Mouse (Mus musculus) intestine, embryonic 14.5 days (tissue): ENCODE results near the gene Ppp1r9b. TPM values are rescaled to one million over a fixed set of nuclear protein-coding genes. Genes with fewer than 3 reads are reported as not detected.
"Not testable (repeated sequence)": the region's sequence is repeated elsewhere in the genome, so short reads cannot be mapped to it uniquely, and the experiment has no call there.

Source experiments
- ATAC-seq: fragments of 200-750 bp; cut with Nextera tagmentation; replicated peaks from 2 replicates; pipeline ENCODE4 v1.8.0; 2017; ENCODE audit warnings: low read depth, moderate number of reproducible peaks, moderate TSS enrichment, moderate library complexity; ENCODE audit not compliant: low FRiP score, low TSS enrichment
- DNase-seq: peaks from one replicate; pipeline ENCODE4 v3.0.0-alpha.2; 2018; ENCODE audit warnings: low spot score
- H3K27ac ChIP-seq: fragments of 300-500 bp; sonication (generic); 2 replicates; pipeline ENCODE4 v1.5.1; 2014; ENCODE audit warnings: low read depth, mild to moderate bottlenecking, control low read depth
- H3K27me3 ChIP-seq: fragments of 300-500 bp; sonication (generic); replicated peaks from 2 replicates; pipeline ENCODE4 v1.6.1; 2014; ENCODE audit warnings: low read length, control low read depth; ENCODE audit not compliant: control insufficient read depth, insufficient read depth
- H3K36me3 ChIP-seq: fragments of 300-500 bp; sonication (generic); 2 replicates; pipeline ENCODE4 v1.6.1; 2014; ENCODE audit warnings: low read length, control low read depth; ENCODE audit not compliant: control insufficient read depth, insufficient read depth
- H3K4me1 ChIP-seq: fragments of 300-500 bp; sonication (generic); replicated peaks from 2 replicates; pipeline ENCODE4 v1.6.1; 2014; ENCODE audit warnings: low read length, control low read depth, mixed read lengths; ENCODE audit not compliant: control insufficient read depth, insufficient read depth
- H3K4me2 ChIP-seq: fragments of 300-500 bp; sonication (generic); 2 replicates; pipeline ENCODE4 v1.6.1; 2014; ENCODE audit warnings: low read length
- H3K4me3 ChIP-seq: fragments of 300-500 bp; sonication (generic); 2 replicates; pipeline ENCODE4 v1.5.1; 2014; ENCODE audit warnings: low read depth, low read length, control low read depth, mixed read lengths
- H3K9ac ChIP-seq: fragments of 300-500 bp; sonication (generic); 2 replicates; pipeline ENCODE4 v1.6.1; 2014; ENCODE audit warnings: mild to moderate bottlenecking, low read length
- H3K9me3 ChIP-seq: fragments of 300-500 bp; sonication (generic); 2 replicates; pipeline ENCODE4 v1.6.1; 2016; ENCODE audit warnings: low read length, control low read depth; ENCODE audit not compliant: control insufficient read depth
- WGBS: fragments of 180-500 bp; shearing (Covaris S2); extraction: QIAGEN DNeasy Blood & Tissue Kit; methylation state at CpG from one replicate; pipeline ENCODE4 v1.1.7; 2014; 5-methylcytosine and 5-hydroxymethylcytosine counted together
- polyA plus RNA-seq: library from polyadenylated mRNA; unstranded; fragments of >200 nt; fragmentation: Nextera tagmentation; extraction: Ambion mirVana; gene quantifications from 2 replicates; pipeline ENCODE4 v1.2.1, GENCODE M21; 2014

The Ppp1r9b gene
- polyA plus RNA-seq, 1 experiment from 2014 or later, result 11.9 TPM

- Histone ChIP-seq H3K9ac (no peak overlapping the region), H3K27me3 (no peaks in the 10 kb centered on the region), H3K36me3 (peaks cover 21% of the 10 kb centered on the region), H3K27ac (no peak overlapping the region), H3K4me3 (no peak overlapping the region), H3K9me3 (no peaks in the 10 kb centered on the region), H3K4me1 (peaks cover 6% of the 10 kb centered on the region), H3K4me2 (no peak overlapping the region)
- DNase-seq (no peak), ATAC-seq (no peak)
- WGBS, result 78% methylated on average over 9 of the region's 9 CpGs
Measured at GRCm38 (mm10) chr11:94955103-94955502, 35.7 kb upstream of the Ppp1r9b start.

GRCm38 (mm10) chr11:94957693-94958064 lies 33.2 kb upstream of the Ppp1r9b start:
- ATAC-seq (no peak), DNase-seq (no peak)
- Histone ChIP-seq H3K4me2 (no peak overlapping the region), H3K27ac (no peak overlapping the region), H3K27me3 (no peaks in the 10 kb centered on the region), H3K36me3 (no peaks in the 10 kb centered on the region), H3K4me1 (peaks cover 6% of the 10 kb centered on the region), H3K4me3 (no peak overlapping the region), H3K9me3 (no peaks in the 10 kb centered on the region), H3K9ac (no peak overlapping the region)
- 86% methylated on average over 9 of the region's 9 CpGs for WGBS

- H3K4me2 ChIP-seq, result 0 out of 2 replicates have a peak overlapping the region, but pooled peaks have one; percentile 20
- no peaks in the 10 kb centered on the region for H3K36me3 ChIP-seq
- H3K9ac ChIP-seq, result no peak overlapping the region
- H3K27ac ChIP-seq, result no peak overlapping the region
- no peak for DNase-seq
- ATAC-seq, result peak; percentile 47
- 13% methylated on average over 8 of the region's 8 CpGs for WGBS
- H3K4me1 ChIP-seq, result peaks cover 6% of the 10 kb centered on the region
- no peaks in the 10 kb centered on the region for H3K9me3 ChIP-seq
- no peak overlapping the region for H3K4me3 ChIP-seq
- H3K27me3 ChIP-seq, result no peaks in the 10 kb centered on the region
Measured at GRCm38 (mm10) chr11:94958065-94958858, 32.6 kb upstream of the Ppp1r9b start.

- Histone ChIP-seq H3K9me3 (no peaks in the 10 kb centered on the region), H3K4me3 (no peak overlapping the region), H3K27ac (no peak overlapping the region), H3K9ac (no peak overlapping the region), H3K27me3 (no peaks in the 10 kb centered on the region), H3K36me3 (no peaks in the 10 kb centered on the region), H3K4me1 (peaks cover 6% of the 10 kb centered on the region), H3K4me2 (no peak overlapping the region)
- ATAC-seq, result no peak
- DNase-seq, result no peak
- 57% methylated on average over 5 of the region's 5 CpGs for WGBS
Measured at GRCm38 (mm10) chr11:94962534-94963101, 28.2 kb upstream of the Ppp1r9b start.

GRCm38 (mm10) chr11:94967419-94967818 lies 23.4 kb upstream of the Ppp1r9b start, which contains the start of gene Hils1:
TSS of gene Hils1 (plus strand) at chr11:94967593.
- H3K9me3 ChIP-seq, result no peaks in the 10 kb centered on the region
- no peaks in the 10 kb centered on the region for H3K36me3 ChIP-seq
- no peak within 1 kb of the TSS for H3K4me3 ChIP-seq
- no peaks in the 10 kb centered on the region for H3K4me1 ChIP-seq
- H3K27me3 ChIP-seq, result no peaks in the 10 kb centered on the region
- 44% methylated on average over 4 of the region's 4 CpGs for WGBS
- no peak within 1 kb of the TSS for H3K27ac ChIP-seq
- DNase-seq, result no peak
- no peak within 1 kb of the TSS for H3K4me2 ChIP-seq
- no peak within 1 kb of the TSS for H3K9ac ChIP-seq
- ATAC-seq, result no peak

DNA sequence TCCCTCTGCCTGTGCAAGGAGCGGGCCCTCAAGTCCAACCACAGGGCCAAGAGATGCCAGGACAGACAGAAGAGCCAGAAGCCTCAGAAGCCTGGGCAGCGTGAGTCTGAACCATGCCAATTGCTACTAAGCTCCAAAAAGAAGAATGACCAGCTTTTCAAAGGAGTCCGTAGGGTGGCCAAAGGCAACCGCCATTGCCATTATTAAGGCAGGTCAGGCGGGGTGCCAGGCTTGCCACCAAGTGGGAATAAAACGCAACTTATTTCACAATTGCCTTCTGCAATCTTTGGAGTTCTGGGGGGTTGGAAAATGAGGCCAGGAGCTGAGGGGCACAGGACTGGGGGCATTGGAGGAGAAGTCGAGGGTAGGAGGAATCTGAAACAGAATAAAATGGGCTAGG lies 22.6 kb upstream of the Ppp1r9b start:
- H3K4me2 ChIP-seq, result no peak overlapping the region
- DNase-seq (no peak), ATAC-seq (no peak)
- H3K4me1 ChIP-seq, result no peaks in the 10 kb centered on the region
- no peak overlapping the region for H3K27ac ChIP-seq
- no peaks in the 10 kb centered on the region for H3K36me3 ChIP-seq
- no peak overlapping the region for H3K9ac ChIP-seq
- H3K9me3 ChIP-seq, result no peaks in the 10 kb centered on the region
- 84% methylated on average over 7 of the region's 7 CpGs for WGBS
- no peaks in the 10 kb centered on the region for H3K27me3 ChIP-seq
- no peak overlapping the region for H3K4me3 ChIP-seq

DNA sequence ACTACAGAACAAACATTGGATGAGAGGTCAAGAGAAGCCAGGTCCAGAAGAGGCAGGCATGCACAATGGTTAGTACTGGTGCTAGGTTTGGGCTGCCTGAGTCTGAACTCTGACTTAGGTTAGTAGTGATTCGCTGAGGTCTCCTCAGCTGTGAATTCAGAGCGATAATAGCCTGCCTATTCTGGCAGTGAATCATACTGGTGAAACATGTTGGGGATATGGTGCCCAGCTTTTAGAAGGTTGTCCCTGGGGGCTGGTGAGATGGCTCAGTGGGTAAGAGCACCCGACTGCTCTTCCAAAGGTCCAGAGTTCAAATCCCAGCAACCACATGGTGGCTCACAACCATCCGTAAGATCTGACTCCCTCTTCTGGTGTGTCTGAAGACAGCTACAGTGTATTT lies 21.1 kb upstream of the Ppp1r9b start:
- H3K4me1 ChIP-seq, H3K9ac ChIP-seq, H3K27me3 ChIP-seq, ATAC-seq, H3K9me3 ChIP-seq, H3K27ac ChIP-seq, H3K36me3 ChIP-seq, DNase-seq, H3K4me3 ChIP-seq, H3K4me2 ChIP-seq: not testable (repeated sequence)
- WGBS, result 91% methylated on average over 4 of the region's 4 CpGs

DNA sequence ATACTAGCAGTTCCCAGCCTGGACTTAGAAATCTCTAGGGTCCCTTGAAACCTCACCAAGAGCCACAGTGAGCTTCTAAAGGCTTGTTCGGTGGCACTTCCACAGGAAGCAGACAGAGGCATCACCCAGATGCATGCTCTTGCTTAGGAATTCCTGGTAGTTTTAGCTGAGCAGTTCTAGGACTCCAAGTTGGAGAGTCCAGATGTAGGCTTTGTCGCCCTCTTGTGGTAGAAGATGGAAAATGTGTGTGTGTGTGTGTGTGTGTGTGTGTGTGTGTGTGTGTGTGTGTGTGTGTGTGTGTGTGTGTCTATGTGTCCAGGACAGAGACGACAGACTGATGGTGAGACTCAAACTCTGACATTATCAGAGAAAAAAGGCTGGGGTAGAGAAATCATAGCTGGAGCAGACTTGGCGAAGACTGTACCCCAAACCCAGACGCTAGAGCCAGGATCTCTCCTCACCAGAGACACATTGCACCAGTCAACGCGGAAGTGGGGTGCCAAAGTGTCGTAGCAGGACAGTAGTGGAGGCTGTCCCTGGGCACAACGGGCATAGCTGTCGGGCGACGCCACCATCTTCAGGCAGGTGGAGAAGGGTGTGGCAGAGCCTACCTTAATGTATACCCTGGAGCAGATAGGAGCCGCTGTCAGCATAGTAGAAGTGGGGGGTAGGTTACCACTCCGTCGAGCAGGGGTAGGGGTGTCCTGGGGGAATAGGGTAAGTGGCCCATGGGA lies 20.5 kb upstream of the Ppp1r9b start:
- Histone ChIP-seq H3K27me3 (no peaks in the 10 kb centered on the region), H3K4me3 (no peak overlapping the region), H3K4me2 (no peak overlapping the region), H3K27ac (no peak overlapping the region), H3K9ac (no peak overlapping the region), H3K36me3 (no peaks in the 10 kb centered on the region), H3K9me3 (no peaks in the 10 kb centered on the region), H3K4me1 (no peaks in the 10 kb centered on the region)
- DNase-seq, result peak; percentile 85
- WGBS, result 62% methylated on average over 15 of the region's 15 CpGs
- peak; percentile 57; the same call in 1 of the 2 replicates for ATAC-seq
